Mouse (Mus musculus) midbrain, embryonic 14.5 days (tissue): ENCODE measurements at regions not wholly inside any gene's neighbourhood (a gene's known extent, or its start where the extent isn't known, plus 50 kb on each side); places are given as distances from the start of the nearest gene placed in this dataset.
A peak's percentile ranks its signal among the peaks of the same experiment; 100 is the strongest.

Source experiments
- ATAC-seq: fragments of 200-750 bp; cut with Nextera tagmentation; 2 replicates; pipeline ENCODE4 v1.8.0; 2017; ENCODE audit warnings: moderate number of reproducible peaks, moderate library complexity; ENCODE audit not compliant: low FRiP score, low TSS enrichment
- DNase-seq: peaks from one replicate; pipeline ENCODE4 v3.0.0-alpha.2; 2015
- H3K27ac ChIP-seq: fragments of 300-500 bp; sonication (generic); replicated peaks from 2 replicates; pipeline ENCODE4 v1.5.1; 2014; ENCODE audit warnings: mild to moderate bottlenecking, low read depth, low read length, moderate library complexity
- H3K27me3 ChIP-seq: fragments of 300-500 bp; sonication (generic); 2 replicates; pipeline ENCODE4 v1.6.1; 2014; ENCODE audit warnings: low read length, control low read depth, mixed read lengths; ENCODE audit not compliant: control insufficient read depth, insufficient read depth
- H3K36me3 ChIP-seq: fragments of 300-500 bp; sonication (generic); 2 replicates; pipeline ENCODE4 v1.6.1; 2014; ENCODE audit warnings: low read length, control low read depth; ENCODE audit not compliant: control insufficient read depth, insufficient read depth
- H3K4me1 ChIP-seq: fragments of 300-500 bp; sonication (generic); 2 replicates; pipeline ENCODE4 v1.6.1; 2014; ENCODE audit warnings: mild to moderate bottlenecking, antibody characterized with exemption, low read length, control low read depth; ENCODE audit not compliant: control insufficient read depth, insufficient read depth
- H3K4me2 ChIP-seq: fragments of 300-500 bp; sonication (generic); 2 replicates; pipeline ENCODE4 v1.6.1; 2014; ENCODE audit warnings: mild to moderate bottlenecking, low read length, moderate library complexity
- H3K4me3 ChIP-seq: fragments of 300-500 bp; sonication (generic); replicated peaks from 2 replicates; pipeline ENCODE4 v1.5.1; 2014; ENCODE audit warnings: low read depth, low read length
- H3K9ac ChIP-seq: fragments of 300-500 bp; sonication (generic); replicated peaks from 2 replicates; pipeline ENCODE4 v1.6.1; 2014; ENCODE audit warnings: mild to moderate bottlenecking, low read length, moderate library complexity
- H3K9me3 ChIP-seq: fragments of 300-500 bp; sonication (generic); 2 replicates; pipeline ENCODE4 v1.6.1; 2016; ENCODE audit warnings: low read length, control low read depth, mixed read lengths; ENCODE audit not compliant: control insufficient read depth
- WGBS: fragments of 180-500 bp; shearing (Covaris S2); extraction: QIAGEN DNeasy Blood & Tissue Kit; methylation state at CpG from one replicate; pipeline ENCODE4 v1.1.7; 2014; 5-methylcytosine and 5-hydroxymethylcytosine counted together

DNA sequence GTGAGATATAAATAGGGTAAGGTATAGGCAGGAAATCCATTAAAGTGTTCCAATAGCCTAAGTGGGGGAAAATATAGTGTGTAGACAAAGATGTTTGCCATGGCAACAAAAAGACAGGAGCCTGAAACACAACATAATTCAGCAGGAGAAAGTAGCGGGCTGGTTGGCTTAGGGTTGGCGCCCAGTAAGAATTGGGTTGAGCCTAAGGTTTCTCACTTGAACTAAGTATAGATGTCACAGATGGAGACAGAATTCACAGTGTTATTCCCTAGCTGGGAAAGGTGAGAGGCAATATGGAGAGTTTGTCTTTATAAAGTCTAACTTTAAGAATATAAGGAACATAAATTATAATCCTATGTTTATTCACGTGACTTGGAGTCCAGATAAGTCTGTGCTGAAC lies 64.8 kb upstream of the Ogfrl1 start:
- Histone ChIP-seq H3K4me2 (no peak overlapping the region), H3K4me1 (no peaks in the 10 kb centered on the region), H3K36me3 (no peaks in the 10 kb centered on the region), H3K9me3 (no peaks in the 10 kb centered on the region), H3K4me3 (no peak overlapping the region), H3K9ac (no peak overlapping the region), H3K27me3 (no peaks in the 10 kb centered on the region), H3K27ac (no peak overlapping the region)
- DNase-seq = no peak
- ATAC-seq = no peak
- WGBS = 91% methylated on average over 3 of the region's 3 CpGs

DNA sequence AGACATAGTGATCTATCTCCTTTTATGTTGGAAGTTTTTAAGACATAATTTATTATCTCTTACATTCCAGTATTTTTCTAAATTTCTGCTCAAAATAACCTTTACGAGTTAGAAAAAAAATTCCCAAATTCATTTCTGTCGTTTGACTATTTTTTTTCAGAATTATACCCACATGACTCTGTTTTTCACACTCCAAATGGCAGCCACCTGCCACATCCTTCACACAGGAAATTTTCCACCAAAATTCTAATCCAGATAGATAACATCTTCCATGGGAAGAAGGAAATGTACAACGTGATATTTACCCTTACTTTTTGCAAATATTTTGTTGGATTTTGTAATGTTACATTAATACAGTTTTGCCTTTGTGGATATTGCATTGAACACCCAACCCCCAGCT lies 66.5 kb upstream of the Ogfrl1 start:
- Histone ChIP-seq H3K9me3 (no peaks in the 10 kb centered on the region), H3K4me2 (no peak overlapping the region), H3K36me3 (no peaks in the 10 kb centered on the region), H3K9ac (no peak overlapping the region), H3K27me3 (no peaks in the 10 kb centered on the region), H3K4me1 (no peaks in the 10 kb centered on the region), H3K4me3 (no peak overlapping the region), H3K27ac (no peak overlapping the region)
- WGBS = 82% methylated on average over 3 of the region's 3 CpGs
- DNase-seq = no peak
- ATAC-seq = no peak

- Histone ChIP-seq H3K27ac (no peak overlapping the region), H3K4me2 (no peak overlapping the region), H3K9me3 (no peaks in the 10 kb centered on the region), H3K36me3 (no peaks in the 10 kb centered on the region), H3K27me3 (no peaks in the 10 kb centered on the region), H3K9ac (no peak overlapping the region), H3K4me3 (no peak overlapping the region), H3K4me1 (no peaks in the 10 kb centered on the region)
- WGBS = 82% methylated on average over 7 of the region's 7 CpGs
- DNase-seq (no peak), ATAC-seq (no peak)
Observed at GRCm38 (mm10) chr1:23466340-23466739, 68.8 kb upstream of the Ogfrl1 start.

GRCm38 (mm10) chr1:23467405-23467804 lies 69.8 kb upstream of the Ogfrl1 start:
- ATAC-seq = no peak
- Histone ChIP-seq H3K9ac (no peak overlapping the region), H3K4me3 (no peak overlapping the region), H3K27me3 (no peaks in the 10 kb centered on the region), H3K36me3 (no peaks in the 10 kb centered on the region), H3K27ac (no peak overlapping the region), H3K9me3 (no peaks in the 10 kb centered on the region), H3K4me1 (no peaks in the 10 kb centered on the region), H3K4me2 (no peak overlapping the region)
- WGBS = 85% methylated on average over 2 of the region's 2 CpGs
- DNase-seq = no peak

DNA sequence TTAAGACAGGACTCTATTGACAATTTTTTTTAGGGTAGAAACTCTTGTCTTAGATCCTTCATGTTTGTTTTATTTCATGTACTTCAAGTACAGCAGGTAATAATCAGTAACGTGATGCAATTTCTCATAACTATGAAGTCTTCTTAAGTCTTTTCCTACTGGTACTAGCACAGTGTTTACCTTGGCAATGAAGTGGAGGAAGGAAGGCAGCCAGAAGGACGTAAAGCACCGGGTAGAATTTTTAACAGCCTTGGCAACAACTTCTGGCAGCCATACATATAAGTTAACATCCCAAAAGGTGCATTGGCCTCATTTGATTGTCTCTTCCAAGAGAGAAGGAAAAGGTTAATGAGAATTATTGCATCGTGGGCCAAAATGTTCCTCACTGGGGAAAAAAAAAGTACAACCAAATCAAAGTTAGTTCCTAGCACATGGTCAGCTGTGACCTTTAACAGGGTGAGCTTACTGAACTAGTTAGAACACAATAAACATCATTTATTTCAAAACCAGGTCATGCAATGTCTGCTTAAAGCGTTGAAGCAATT lies 83.3 kb upstream of the Ogfrl1 start:
- 90% methylated on average over 5 of the region's 5 CpGs for WGBS
- no peak for ATAC-seq
- Histone ChIP-seq H3K27me3 (no peaks in the 10 kb centered on the region), H3K4me1 (no peaks in the 10 kb centered on the region), H3K4me2 (no peak overlapping the region), H3K4me3 (no peak overlapping the region), H3K27ac (no peak overlapping the region), H3K9ac (no peak overlapping the region), H3K9me3 (no peaks in the 10 kb centered on the region), H3K36me3 (no peaks in the 10 kb centered on the region)
- no peak for DNase-seq

DNA sequence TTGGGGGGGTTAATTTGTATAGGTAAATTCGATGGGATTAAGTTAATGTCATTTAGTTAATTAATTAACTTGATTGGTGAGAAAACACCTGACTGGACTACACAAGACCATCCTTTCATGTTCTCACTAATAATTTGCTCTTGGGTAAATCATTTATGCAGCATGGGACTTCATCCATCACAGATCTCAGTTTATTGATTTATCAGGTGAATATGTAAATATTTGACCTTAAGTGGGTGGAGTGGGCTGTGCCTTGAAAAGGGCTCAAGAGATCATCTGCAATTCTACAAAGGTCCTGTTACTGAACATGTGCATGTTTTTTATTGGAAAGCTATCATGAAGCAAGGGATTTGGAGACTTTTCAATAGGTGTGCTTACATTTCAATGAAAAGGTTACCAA lies 87.0 kb upstream of the Ogfrl1 start:
- Histone ChIP-seq H3K27ac (no peak overlapping the region), H3K4me2 (no peak overlapping the region), H3K36me3 (no peaks in the 10 kb centered on the region), H3K9me3 (no peaks in the 10 kb centered on the region), H3K9ac (no peak overlapping the region), H3K4me1 (no peaks in the 10 kb centered on the region), H3K4me3 (no peak overlapping the region), H3K27me3 (no peaks in the 10 kb centered on the region)
- DNase-seq (no peak), ATAC-seq (no peak)
- 49% methylated on average over 1 of the region's 1 CpGs for WGBS

GRCm38 (mm10) chr1:23485150-23485775 lies 87.7 kb upstream of the Ogfrl1 start:
- DNase-seq (no peak), ATAC-seq (no peak)
- Histone ChIP-seq H3K36me3 (no peaks in the 10 kb centered on the region), H3K4me2 (no peak overlapping the region), H3K27ac (no peak overlapping the region), H3K9ac (no peak overlapping the region), H3K9me3 (no peaks in the 10 kb centered on the region), H3K4me3 (no peak overlapping the region), H3K27me3 (no peaks in the 10 kb centered on the region), H3K4me1 (0 out of 2 replicates have a peak, but pooled peaks cover 4% of the 10 kb centered on the region)
- 79% methylated on average over 3 of the region's 3 CpGs for WGBS

GRCm38 (mm10) chr1:23487031-23487430 lies 89.5 kb upstream of the Ogfrl1 start:
- Histone ChIP-seq H3K27me3 (no peaks in the 10 kb centered on the region), H3K4me1 (0 out of 2 replicates have a peak, but pooled peaks cover 4% of the 10 kb centered on the region), H3K4me3 (no peak overlapping the region), H3K27ac (no peak overlapping the region), H3K9me3 (no peaks in the 10 kb centered on the region), H3K9ac (no peak overlapping the region), H3K4me2 (no peak overlapping the region), H3K36me3 (no peaks in the 10 kb centered on the region)
- no peak for ATAC-seq
- no peak for DNase-seq

DNA sequence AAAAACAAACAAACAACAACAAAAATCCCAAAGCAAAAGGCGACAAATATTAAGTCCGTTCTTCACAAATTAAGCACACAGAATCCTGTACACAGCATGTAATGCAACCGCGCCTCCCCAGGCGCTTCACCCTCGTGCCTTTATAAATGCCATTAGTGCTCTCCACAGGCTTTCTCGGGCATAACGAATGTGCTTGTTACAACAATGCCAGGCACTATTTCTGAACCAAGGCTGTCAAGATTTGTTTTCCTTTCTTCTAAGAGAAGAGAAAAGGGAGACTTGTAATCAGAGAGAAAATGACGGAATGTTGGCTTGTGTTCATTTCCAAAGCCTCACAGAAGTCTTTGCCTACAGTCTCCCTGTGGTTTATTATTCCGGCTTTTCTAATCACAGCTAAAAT lies 93.1 kb upstream of the Ogfrl1 start:
- Histone ChIP-seq H3K36me3 (no peaks in the 10 kb centered on the region), H3K27ac (no peak overlapping the region), H3K27me3 (no peaks in the 10 kb centered on the region), H3K9ac (no peak overlapping the region), H3K4me2 (peak overlapping the region; percentile 36), H3K4me3 (no peak overlapping the region), H3K4me1 (0 out of 2 replicates have a peak, but pooled peaks cover 4% of the 10 kb centered on the region), H3K9me3 (no peaks in the 10 kb centered on the region)
- peak; percentile 75 for ATAC-seq
- WGBS = 34% methylated on average over 10 of the region's 10 CpGs
- peak; percentile 73 for DNase-seq
